Mouse (Mus musculus): Measurements from ENCODE around the gene Tnfrsf13c. TPM values are rescaled to one million over a fixed set of nuclear protein-coding genes. Genes with fewer than 3 reads are reported as not detected.

Tnfrsf13c gene
- polyA plus RNA-seq, 1 experiment: 1.9 TPM

- Histone ChIP-seq H3K4me1 (ENCODE audit: control insufficient read depth, insufficient read depth, low read length) (peaks cover 4% of the 10 kb centered on the region), H3K27ac (ENCODE audit: insufficient read depth, low read length) (no peak overlapping the region), H3K27me3 (ENCODE audit: control insufficient read depth, insufficient read depth, low read length, poor library complexity, severe bottlenecking) (no peaks in the 10 kb centered on the region), H3K9ac (ENCODE audit: low read depth, poor library complexity, severe bottlenecking) (no peak overlapping the region), H3K36me3 (ENCODE audit: control insufficient read depth, insufficient read depth, low read length, poor library complexity, severe bottlenecking) (0 out of 2 replicates have a peak, but pooled peaks cover 3% of the 10 kb centered on the region), H3K4me3 (ENCODE audit: low read depth, low read length) (no peak overlapping the region), H3K9me3 (replicated peaks; ENCODE audit: control insufficient read depth, insufficient read depth, low read length, poor library complexity, severe bottlenecking) (no peaks in the 10 kb centered on the region)
- no peak for TF ChIP-seq POLR2A (IDR thresholded peaks at IDR 0.05; ENCODE audit: insufficient read depth, low read length)
- no peak for TF ChIP-seq CTCF (IDR thresholded peaks at IDR 0.05; ENCODE audit: low read depth, low read length)
- no peak for TF ChIP-seq EP300 (IDR thresholded peaks at IDR 0.05; ENCODE audit: insufficient read depth, low read depth, low read length)
Measured at GRCm38 (mm10) chr15:82231591-82232378, 7.6 kb upstream of the Tnfrsf13c start.

- Histone ChIP-seq H3K27ac (ENCODE audit: insufficient read depth, low read length) (no peak overlapping the region), H3K27me3 (ENCODE audit: control insufficient read depth, insufficient read depth, low read length, poor library complexity, severe bottlenecking) (no peaks in the 10 kb centered on the region), H3K4me3 (ENCODE audit: low read depth, low read length) (no peak overlapping the region), H3K9me3 (replicated peaks; ENCODE audit: control insufficient read depth, insufficient read depth, low read length, poor library complexity, severe bottlenecking) (no peaks in the 10 kb centered on the region), H3K4me1 (ENCODE audit: control insufficient read depth, insufficient read depth, low read length) (peaks cover 4% of the 10 kb centered on the region), H3K36me3 (ENCODE audit: control insufficient read depth, insufficient read depth, low read length, poor library complexity, severe bottlenecking) (0 out of 2 replicates have a peak, but pooled peaks cover 3% of the 10 kb centered on the region), H3K9ac (ENCODE audit: low read depth, poor library complexity, severe bottlenecking) (no peak overlapping the region)
- TF ChIP-seq CTCF (IDR thresholded peaks at IDR 0.05; ENCODE audit: low read depth, low read length) (no peak), EP300 (IDR thresholded peaks at IDR 0.05; ENCODE audit: insufficient read depth, low read depth, low read length) (no peak), POLR2A (IDR thresholded peaks at IDR 0.05; ENCODE audit: insufficient read depth, low read length) (no peak)
Measured at GRCm38 (mm10) chr15:82231100-82231499, 6.9 kb upstream of the Tnfrsf13c start.

GRCm38 (mm10) chr15:82230098-82230611 lies 6.0 kb upstream of the Tnfrsf13c start:
- H3K4me1 ChIP-seq (ENCODE audit: control insufficient read depth, insufficient read depth, low read length): peaks cover 4% of the 10 kb centered on the region
- no peak overlapping the region for H3K27ac ChIP-seq (ENCODE audit: insufficient read depth, low read length)
- TF ChIP-seq POLR2A (IDR thresholded peaks at IDR 0.05; ENCODE audit: insufficient read depth, low read length) (no peak), EP300 (IDR thresholded peaks at IDR 0.05; ENCODE audit: insufficient read depth, low read depth, low read length) (no peak), CTCF (IDR thresholded peaks at IDR 0.05; ENCODE audit: low read depth, low read length) (no peak)
- no peaks in the 10 kb centered on the region for H3K9me3 ChIP-seq (replicated peaks; ENCODE audit: control insufficient read depth, insufficient read depth, low read length, poor library complexity, severe bottlenecking)
- H3K36me3 ChIP-seq (ENCODE audit: control insufficient read depth, insufficient read depth, low read length, poor library complexity, severe bottlenecking): 0 out of 2 replicates have a peak, but pooled peaks cover 3% of the 10 kb centered on the region
- H3K9ac ChIP-seq (ENCODE audit: low read depth, poor library complexity, severe bottlenecking): no peak overlapping the region
- H3K4me3 ChIP-seq (ENCODE audit: low read depth, low read length): no peak overlapping the region
- H3K27me3 ChIP-seq (ENCODE audit: control insufficient read depth, insufficient read depth, low read length, poor library complexity, severe bottlenecking): no peaks in the 10 kb centered on the region

- H3K27me3 ChIP-seq (ENCODE audit: control insufficient read depth, insufficient read depth, low read length, poor library complexity, severe bottlenecking): no peaks in the 10 kb centered on the region
Measured at GRCm38 (mm10) chr15:82229542-82230045, 5.4 kb upstream of the Tnfrsf13c start.

GRCm38 (mm10) chr15:82225769-82226168 lies 1.6 kb upstream of the Tnfrsf13c start:
- Histone ChIP-seq H3K4me1 (ENCODE audit: control insufficient read depth, insufficient read depth, low read length) (peaks cover 6% of the 10 kb centered on the region), H3K9me3 (replicated peaks; ENCODE audit: control insufficient read depth, insufficient read depth, low read length, poor library complexity, severe bottlenecking) (no peaks in the 10 kb centered on the region), H3K27ac (ENCODE audit: insufficient read depth, low read length) (no peak overlapping the region), H3K27me3 (ENCODE audit: control insufficient read depth, insufficient read depth, low read length, poor library complexity, severe bottlenecking) (no peaks in the 10 kb centered on the region), H3K9ac (ENCODE audit: low read depth, poor library complexity, severe bottlenecking) (no peak overlapping the region), H3K36me3 (ENCODE audit: control insufficient read depth, insufficient read depth, low read length, poor library complexity, severe bottlenecking) (no peaks in the 10 kb centered on the region), H3K4me3 (ENCODE audit: low read depth, low read length) (no peak overlapping the region)
- TF ChIP-seq CTCF (IDR thresholded peaks at IDR 0.05; ENCODE audit: low read depth, low read length) (no peak), POLR2A (IDR thresholded peaks at IDR 0.05; ENCODE audit: insufficient read depth, low read length) (no peak), EP300 (IDR thresholded peaks at IDR 0.05; ENCODE audit: insufficient read depth, low read depth, low read length) (no peak)

More at GRCm38 (mm10) chr15:82229542-82230045, 5.4 kb upstream of the Tnfrsf13c start:
- Histone ChIP-seq H3K27ac (ENCODE audit: insufficient read depth, low read length) (no peak overlapping the region), H3K4me3 (ENCODE audit: low read depth, low read length) (no peak overlapping the region), H3K4me1 (ENCODE audit: control insufficient read depth, insufficient read depth, low read length) (peaks cover 4% of the 10 kb centered on the region), H3K9ac (ENCODE audit: low read depth, poor library complexity, severe bottlenecking) (no peak overlapping the region), H3K36me3 (ENCODE audit: control insufficient read depth, insufficient read depth, low read length, poor library complexity, severe bottlenecking) (0 out of 2 replicates have a peak, but pooled peaks cover 3% of the 10 kb centered on the region), H3K9me3 (replicated peaks; ENCODE audit: control insufficient read depth, insufficient read depth, low read length, poor library complexity, severe bottlenecking) (no peaks in the 10 kb centered on the region)
- TF ChIP-seq POLR2A (IDR thresholded peaks at IDR 0.05; ENCODE audit: insufficient read depth, low read length) (no peak), CTCF (IDR thresholded peaks at IDR 0.05; ENCODE audit: low read depth, low read length) (no peak), EP300 (IDR thresholded peaks at IDR 0.05; ENCODE audit: insufficient read depth, low read depth, low read length) (no peak)
